Mouse (Mus musculus) cerebellum, adult 9-11 months (tissue): ENCODE data around the gene Atp1b2.

Source experiments
- DNase-seq: peaks from one replicate; pipeline ENCODE4 v3.0.0; 2022

Atp1b2 gene

GRCm38 (mm10) chr11:69606832-69607231 is 1.1 kb upstream of the Atp1b2 start:
- no peak for DNase-seq

GRCm38 (mm10) chr11:69606491-69606795 is 701 bp upstream of the Atp1b2 start:
- peak; percentile 73 for DNase-seq

GRCm38 (mm10) chr11:69604795-69605664 is 712 bp downstream of the Atp1b2 start:
- peak; percentile 92 for DNase-seq

- DNase-seq = no peak
Observed at GRCm38 (mm10) chr11:69604347-69604746, 1.4 kb downstream of the Atp1b2 start.

GRCm38 (mm10) chr11:69603516-69603915 is 2.2 kb downstream of the Atp1b2 start:
- DNase-seq = no peak

- DNase-seq = no peak
Observed at GRCm38 (mm10) chr11:69601768-69602167, 4.0 kb downstream of the Atp1b2 start.

- DNase-seq = peak; percentile 76
Observed at GRCm38 (mm10) chr11:69600098-69600497, 5.6 kb downstream of the Atp1b2 start.

- no peak for DNase-seq
Observed at GRCm38 (mm10) chr11:69599436-69599835, 6.3 kb downstream of the Atp1b2 start.

GRCm38 (mm10) chr11:69594853-69595252 is 10.9 kb downstream of the Atp1b2 start:
- DNase-seq = no peak

GRCm38 (mm10) chr11:69592799-69593198 is 12.9 kb downstream of the Atp1b2 start:
- no peak for DNase-seq

- DNase-seq = peak; percentile 72
Observed at GRCm38 (mm10) chr11:69591899-69592637, 13.7 kb downstream of the Atp1b2 start.

- DNase-seq = no peak
Observed at GRCm38 (mm10) chr11:69591424-69591823, 14.3 kb downstream of the Atp1b2 start.

- DNase-seq = no peak
Observed at GRCm38 (mm10) chr11:69590622-69591021, 15.1 kb downstream of the Atp1b2 start.

GRCm38 (mm10) chr11:69589207-69589834 is 16.4 kb downstream of the Atp1b2 start:
- peak; percentile 16 for DNase-seq

GRCm38 (mm10) chr11:69585718-69586325 is 19.9 kb downstream of the Atp1b2 start:
- no peak for DNase-seq

- no peak for DNase-seq
Observed at GRCm38 (mm10) chr11:69584937-69585336, 20.8 kb downstream of the Atp1b2 start.

- no peak for DNase-seq
Observed at GRCm38 (mm10) chr11:69584008-69584407, 21.7 kb downstream of the Atp1b2 start.

- DNase-seq = peak; percentile 40
Observed at GRCm38 (mm10) chr11:69582230-69582805, 23.4 kb downstream of the Atp1b2 start.

GRCm38 (mm10) chr11:69581814-69582213 is 23.9 kb downstream of the Atp1b2 start:
- DNase-seq = no peak

GRCm38 (mm10) chr11:69581147-69581688 is 24.5 kb downstream of the Atp1b2 start:
- peak; percentile 94 for DNase-seq

- no peak for DNase-seq
Observed at GRCm38 (mm10) chr11:69580572-69581146, 25.1 kb downstream of the Atp1b2 start.

GRCm38 (mm10) chr11:69580091-69580514 is 25.6 kb downstream of the Atp1b2 start, which contains the start of the genes Wrap53 and Trp53:
Gene Wrap53 (minus strand): TSS chr11:69580255.
Gene Trp53 (plus strand): TSS chr11:69580359.
- peak; percentile 95 for DNase-seq
